Mouse (Mus musculus): ENCODE measurements around the gene Ncmap.
"Not testable (repeated sequence)": the region's sequence is repeated elsewhere in the genome, so short reads cannot be mapped to it uniquely, and the experiment has no call there.

Gene Ncmap

DNA sequence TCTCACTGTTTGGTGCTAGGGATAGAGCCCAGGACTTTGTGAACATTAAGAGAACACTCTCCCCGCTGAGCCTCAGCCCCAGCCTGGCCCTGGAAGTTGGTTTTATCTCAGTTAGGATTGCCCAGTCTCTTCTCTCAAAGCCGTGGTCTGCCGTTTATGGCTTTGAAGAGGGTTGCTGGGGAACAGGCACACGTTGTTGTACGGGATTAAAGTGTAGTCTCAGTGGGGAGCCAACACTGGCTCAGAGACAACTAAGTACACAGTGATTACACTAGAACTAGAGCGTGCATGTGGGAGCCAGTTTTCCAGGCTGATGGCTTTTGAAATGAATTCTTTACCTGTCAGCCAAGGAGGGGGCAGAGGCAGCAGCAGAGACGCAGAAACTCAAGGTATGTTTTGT is 3.9 kb upstream of the Ncmap start:
- DNase-seq (ENCODE audit: extremely low spot score): no peak

DNA sequence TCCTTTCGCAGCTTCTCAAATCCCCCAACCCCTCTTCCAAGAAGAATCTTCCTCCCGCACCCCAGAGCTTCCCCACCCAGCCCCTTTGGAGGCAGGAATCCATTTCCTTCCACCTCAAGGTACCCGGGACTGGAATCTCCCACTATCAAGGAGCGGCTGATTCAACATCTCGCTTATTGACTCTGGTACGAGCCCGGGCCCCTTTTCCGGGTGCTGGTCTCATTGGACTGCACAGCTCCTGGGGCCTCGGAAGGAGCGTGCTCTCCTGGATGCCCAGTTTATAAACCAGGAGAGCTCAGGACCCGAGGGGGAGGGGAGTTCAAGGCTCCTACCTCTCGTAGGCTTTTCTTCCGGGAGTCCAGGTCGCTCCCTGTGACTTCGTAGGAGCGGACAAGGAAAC is 476 bp downstream of the Ncmap start:
- peak; percentile 20 for DNase-seq (ENCODE audit: extremely low spot score)

DNA sequence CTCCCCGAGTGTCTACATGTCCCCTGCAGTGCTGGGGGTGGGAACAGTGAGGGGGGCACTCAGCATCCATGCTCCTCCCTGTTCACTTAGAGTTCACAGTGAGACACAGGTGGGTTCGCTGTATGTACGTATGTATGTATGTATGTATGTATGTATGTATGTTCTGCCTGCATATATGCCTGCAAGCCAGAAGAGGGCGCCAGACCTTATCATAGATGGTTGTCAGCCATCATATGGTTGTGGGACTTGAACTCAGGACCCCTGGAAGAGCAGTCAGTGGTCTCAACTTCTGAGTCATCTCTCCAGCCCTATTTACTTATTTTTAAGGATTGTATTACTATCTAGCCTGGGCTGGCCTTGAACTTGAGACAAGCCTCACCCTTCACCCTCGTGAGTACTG is 1.7 kb downstream of the Ncmap start:
- no peak for DNase-seq (ENCODE audit: extremely low spot score)

DNA sequence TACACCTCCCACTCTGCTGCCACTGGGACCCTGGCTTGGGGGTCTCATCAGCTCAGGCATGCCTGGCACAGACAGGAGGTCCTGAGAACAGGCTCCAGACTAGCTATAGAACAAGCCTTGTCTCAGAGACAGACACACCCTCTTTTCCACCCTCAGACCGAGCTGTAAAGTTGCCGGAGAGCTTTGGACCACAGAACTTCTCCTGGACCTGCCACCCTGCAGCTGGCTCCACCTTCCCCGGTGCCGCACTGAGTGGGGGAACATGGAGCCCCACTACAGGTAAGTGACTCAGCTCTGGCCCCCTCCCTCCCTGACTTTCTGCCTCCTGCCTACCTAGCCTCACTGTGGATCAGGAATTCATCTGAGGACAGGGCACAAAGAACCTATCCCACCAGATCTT is 2.7 kb downstream of the Ncmap start:
- no peak for DNase-seq (ENCODE audit: extremely low spot score)

DNA sequence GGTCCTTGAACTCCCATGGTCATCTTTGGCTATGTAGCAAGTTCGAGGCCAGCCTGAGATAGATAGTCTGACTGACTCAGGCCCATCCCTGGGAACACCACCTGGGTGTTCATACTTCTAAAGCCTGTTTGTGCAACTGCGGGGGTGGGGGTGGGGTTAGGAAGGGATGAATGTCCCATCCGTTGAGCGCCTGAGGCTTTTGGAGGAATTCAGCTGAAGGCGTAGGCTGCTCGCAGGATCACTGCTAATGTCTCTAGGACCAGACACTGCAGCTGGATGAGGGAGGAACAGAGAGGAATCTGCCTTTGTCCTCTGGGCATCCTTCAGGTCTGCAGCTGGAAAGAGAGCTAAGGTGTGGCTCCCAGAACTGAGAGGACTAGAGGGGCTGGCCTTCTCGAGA is 3.4 kb downstream of the Ncmap start:
- no peak for DNase-seq (ENCODE audit: extremely low spot score)

DNA sequence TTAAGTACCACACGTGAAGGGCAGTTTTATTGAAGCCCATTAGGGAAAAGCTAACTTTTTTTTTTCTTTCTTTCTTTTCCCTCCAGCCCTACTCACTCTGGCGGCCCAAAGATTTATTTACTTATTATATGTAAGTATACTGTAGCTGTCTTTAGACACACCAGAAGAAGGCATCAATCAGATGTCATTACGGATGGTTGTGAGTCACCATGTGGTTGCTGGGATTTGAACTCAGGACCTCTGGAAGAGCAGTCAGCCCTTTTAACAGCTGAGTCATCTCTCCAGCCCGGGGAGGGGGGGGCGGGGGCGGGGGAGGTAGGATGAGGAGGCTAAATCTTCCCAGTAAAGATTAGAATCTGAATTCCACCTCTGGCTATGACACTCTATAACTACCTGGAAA is 4.6 kb downstream of the Ncmap start:
- no peak for DNase-seq (ENCODE audit: extremely low spot score)

DNA sequence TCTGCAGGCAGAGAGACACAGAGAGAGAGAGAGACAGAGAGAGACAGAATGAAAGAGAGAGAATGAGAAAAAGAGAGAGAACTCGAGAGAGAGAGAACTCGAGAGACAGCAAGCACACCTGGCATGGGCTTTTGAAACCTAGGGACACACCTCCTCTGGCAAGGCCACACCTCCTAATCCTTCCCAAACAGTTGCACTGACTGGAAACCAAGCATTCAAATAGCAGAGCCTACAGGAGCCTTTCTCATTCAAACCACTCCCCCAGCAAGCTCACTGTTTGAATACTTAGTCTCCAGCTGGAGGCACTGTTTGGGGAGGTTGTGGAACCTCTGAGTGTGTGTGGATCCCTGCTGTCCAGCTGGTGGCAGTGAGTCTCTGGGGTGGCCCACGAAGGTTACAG is 5.2 kb downstream of the Ncmap start:
- DNase-seq (ENCODE audit: extremely low spot score): no peak

DNA sequence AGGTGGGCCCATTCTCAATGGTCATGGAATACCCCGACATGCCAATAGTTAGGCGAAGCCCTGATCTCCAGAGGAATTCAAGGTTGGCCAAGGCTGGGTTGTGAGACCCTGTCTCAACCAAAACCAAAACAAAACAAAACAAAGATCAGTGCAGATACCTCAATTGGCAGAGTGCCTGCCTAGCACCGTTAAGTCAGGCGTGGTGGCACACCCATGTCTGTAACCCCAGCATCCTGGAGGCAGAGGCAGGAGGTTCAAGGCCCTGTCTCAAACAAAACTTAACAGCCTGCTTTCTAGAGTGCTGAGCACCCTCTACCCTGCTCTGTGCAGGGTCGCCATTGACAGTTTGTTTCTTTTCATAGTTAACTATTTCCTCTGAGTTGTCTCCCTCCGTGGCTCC is 7.0 kb downstream of the Ncmap start:
- no peak for DNase-seq (ENCODE audit: extremely low spot score)

DNA sequence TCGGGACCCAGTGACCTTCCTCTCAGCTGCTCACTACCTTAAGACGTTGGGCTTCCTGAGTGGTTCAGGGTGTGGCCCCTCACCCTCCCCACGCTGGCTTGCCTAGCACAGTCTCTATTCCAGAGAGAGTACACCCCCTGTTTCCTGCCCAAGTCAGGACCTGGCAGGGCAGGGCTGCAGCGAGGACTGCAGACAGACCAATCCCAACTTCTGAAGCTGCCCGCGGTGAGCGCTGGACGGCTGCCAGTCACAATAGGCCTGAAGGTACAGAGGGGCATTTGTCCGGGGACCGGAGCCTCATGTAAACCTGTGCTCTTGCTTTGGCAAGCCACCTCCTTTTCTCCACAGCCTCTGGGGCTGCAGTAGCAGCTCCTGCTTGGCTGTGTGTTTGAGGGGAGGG is 12.4 kb downstream of the Ncmap start:
- DNase-seq (ENCODE audit: extremely low spot score): no peak

DNA sequence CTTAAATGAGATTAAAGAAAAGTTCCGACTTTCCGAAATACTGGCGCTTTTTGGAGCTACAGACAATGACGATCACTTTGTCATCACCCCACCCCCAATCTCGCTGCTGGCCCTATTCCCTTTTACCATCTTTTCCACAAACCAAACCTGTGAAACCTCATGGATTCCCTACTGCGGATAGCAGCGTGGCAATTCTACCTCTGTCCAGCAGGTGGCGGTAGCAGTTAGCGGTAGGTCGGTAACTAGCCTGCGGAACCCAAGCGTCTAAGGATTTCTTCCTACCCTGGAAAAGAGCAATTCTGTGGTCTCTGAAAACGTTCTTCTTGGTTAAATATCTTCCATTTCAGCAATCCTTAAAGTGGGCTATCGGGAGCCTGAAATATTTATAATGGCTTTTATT is 15.7 kb downstream of the Ncmap start:
- peak; percentile 82 for DNase-seq (ENCODE audit: extremely low spot score)

DNA sequence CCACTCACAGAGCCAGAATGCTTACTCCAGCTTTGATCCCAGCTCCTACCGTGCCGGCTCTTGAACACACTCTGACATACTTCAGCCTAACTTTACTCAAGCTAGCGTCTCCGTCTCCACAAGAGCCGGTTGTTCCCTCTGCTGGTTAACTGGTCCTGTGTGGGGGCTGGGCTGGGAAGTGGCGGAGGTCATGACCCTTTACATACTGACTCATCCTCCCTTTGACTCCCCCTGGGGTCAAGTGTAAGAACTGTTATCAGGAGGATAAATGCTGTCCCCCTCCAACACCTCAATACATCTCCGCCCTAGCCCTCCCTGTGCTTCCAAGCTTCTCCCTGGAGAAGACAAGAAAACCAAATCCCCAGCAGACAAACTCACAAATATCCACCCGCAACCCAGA is 16.7 kb downstream of the Ncmap start:
- DNase-seq (ENCODE audit: extremely low spot score): peak; percentile 17

DNA sequence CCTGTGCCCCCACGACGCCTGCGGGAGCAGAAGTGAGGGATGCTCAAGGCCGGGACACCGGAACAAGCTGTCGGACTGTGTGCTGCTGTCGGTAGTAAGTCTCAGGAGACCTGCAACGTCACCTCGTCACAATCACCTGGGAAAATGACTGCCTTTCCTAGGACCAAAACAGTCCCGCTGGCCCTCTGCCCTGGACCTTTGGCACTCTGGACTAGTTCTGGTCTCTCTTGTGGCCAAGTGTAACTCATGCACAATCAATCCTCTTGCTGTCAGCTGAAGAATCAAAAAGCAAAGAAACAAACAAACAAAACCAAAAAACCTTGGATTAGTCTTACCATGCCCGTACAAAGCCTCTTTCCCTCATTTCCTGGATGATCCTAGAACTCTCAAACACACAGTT is 20.8 kb downstream of the Ncmap start:
- DNase-seq (ENCODE audit: extremely low spot score): no peak

DNA sequence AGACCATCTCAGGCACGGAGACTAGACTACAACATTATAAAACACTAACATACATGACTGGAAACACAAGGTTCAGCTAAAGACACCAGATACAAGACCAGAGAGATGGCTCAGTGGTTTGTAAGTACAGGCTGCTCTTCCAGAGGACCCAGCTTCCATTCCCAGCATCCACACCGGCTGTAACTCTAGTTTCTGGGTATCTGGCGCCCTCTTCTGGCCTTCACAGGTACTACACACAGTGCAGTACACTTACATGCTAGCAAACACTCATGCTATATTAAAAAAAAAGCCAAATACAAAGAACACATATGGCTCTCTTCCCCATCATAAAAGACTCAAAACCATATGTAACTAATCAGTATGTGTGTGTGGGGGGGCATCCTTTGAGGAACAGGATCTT is 22.6 kb downstream of the Ncmap start:
- no peak for DNase-seq (ENCODE audit: extremely low spot score)

DNA sequence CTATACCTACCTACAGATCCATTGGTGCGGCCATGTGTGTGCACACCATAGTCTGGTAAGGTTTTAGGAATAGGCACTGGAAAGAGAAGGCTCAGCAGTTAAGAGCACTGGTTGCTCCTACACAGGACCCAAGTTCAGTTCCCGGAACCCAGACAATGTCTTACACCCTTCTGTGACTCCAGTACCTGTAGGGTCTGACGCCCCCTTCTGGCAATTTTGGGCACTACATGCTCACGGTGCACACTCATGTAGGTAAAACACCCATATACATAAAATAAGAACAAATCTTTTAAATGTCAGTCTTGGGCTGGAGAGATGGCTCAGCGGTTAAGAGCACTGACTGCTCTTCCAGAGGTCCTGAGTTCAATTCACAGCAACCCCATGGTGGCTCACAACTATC is 24.7 kb downstream of the Ncmap start:
- DNase-seq (ENCODE audit: extremely low spot score): no peak

DNA sequence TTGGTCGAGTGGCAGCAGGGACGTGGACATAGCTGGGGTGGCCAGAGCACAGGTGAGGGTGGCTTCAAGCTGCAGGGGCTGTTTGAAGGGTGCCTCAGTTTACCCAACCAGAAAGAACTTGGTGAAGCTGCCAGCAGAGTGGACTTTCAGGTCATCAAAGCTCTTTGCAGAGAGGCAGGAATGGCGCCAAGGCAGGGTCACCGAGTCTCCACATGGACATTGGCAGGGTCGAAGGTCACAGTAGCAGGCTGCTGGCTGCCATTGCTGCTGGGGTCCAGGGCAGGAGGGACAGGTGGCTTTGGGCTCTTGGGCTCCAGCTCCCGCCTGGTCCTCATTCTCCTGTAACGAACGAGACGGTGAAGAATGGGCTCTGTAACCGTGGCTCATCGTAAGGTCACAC is 27.7 kb downstream of the Ncmap start:
- no peak for DNase-seq (ENCODE audit: extremely low spot score)

DNA sequence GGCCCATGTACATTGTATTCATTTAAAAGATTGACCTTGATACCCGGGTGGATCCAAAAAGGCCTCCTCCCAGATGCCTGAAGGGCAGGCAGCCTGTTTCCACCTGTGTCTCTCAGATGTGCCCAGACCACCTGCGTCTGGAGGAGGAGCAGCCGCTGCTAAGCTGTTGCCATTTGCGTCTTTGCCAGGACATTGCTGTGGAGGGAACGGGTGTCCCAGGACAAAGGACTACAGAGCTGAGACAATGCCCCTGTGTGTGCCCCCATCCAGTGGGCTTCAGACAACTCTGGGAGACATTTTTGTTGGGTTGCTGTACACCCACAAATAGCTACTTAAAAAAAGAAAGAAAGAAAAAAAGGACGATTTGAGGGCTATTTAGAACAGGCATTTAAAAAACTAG is 35.2 kb downstream of the Ncmap start:
- no peak for DNase-seq (ENCODE audit: extremely low spot score)

DNA sequence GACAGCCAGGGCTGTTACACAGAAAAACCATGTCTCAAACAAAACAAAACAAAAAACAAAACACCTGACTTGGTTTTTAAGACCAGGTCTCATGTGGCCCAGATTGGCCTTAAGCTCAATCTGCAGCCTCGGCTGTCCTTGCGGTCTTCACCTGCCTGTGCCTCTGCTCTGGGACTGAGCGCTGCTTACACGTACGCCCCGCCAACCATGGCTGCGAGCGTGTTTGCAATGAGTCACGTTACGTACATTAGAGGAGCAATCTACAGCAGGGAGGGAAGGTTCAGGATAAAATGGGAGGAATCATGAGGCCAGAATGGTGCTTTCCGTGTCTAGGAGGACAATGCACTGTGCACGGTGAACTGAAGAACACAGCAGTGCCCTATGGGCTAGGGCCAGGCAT is 36.3 kb downstream of the Ncmap start:
- DNase-seq (ENCODE audit: extremely low spot score): no peak

DNA sequence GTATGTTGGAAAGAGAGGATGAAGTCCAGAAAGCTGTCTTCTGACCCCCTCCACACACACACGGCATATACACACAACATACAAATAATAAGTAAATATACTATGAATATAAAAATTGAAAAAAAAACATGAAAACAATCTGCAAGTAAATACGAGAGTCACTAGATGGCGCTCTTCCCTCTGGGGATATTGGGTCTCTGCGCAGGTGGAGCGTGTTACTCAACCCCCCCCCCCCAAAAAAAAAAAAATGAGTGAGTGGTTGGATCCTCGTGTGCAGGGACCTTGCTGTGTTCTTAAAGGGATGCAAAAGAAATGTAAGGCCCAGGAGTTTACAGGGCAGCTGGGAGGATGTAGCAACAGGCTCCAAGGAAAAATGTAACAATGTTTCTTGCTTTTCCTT is 39.3 kb downstream of the Ncmap start:
- DNase-seq (ENCODE audit: extremely low spot score): peak; percentile 43

DNA sequence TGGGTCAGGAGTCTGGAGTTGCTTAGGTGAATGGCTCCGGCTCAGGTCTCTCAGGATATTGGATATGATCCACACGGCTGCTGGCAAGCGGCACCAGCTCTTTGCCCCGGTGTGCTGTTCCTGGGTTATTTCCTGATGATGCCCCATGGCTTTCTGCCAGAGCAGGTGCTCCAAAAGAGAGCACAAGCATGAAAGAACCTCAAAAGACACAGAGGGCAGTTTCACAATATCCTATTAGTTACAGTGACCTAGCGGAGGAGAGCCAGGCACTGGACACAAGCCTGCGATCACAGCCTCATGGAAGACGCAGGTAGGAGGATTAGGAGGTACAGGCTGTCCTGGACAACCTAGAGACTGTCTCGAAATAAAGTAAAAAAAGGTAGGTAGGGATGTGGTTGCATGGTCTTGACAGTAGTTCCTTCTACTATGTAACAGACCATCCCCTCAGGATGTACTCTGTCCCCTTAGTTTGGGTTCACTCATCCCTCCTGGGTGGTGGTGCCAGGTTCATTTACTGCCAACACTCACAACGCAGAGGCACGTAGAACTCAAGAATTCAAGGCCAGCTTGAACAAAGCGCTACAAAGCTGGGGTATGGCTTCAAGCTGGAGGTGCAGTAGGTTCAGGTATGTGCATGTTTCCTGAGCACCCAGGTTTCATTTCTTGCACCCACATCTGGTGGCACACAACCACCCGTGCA is 40.7 kb downstream of the Ncmap start:
- no peak for DNase-seq (ENCODE audit: extremely low spot score)

DNA sequence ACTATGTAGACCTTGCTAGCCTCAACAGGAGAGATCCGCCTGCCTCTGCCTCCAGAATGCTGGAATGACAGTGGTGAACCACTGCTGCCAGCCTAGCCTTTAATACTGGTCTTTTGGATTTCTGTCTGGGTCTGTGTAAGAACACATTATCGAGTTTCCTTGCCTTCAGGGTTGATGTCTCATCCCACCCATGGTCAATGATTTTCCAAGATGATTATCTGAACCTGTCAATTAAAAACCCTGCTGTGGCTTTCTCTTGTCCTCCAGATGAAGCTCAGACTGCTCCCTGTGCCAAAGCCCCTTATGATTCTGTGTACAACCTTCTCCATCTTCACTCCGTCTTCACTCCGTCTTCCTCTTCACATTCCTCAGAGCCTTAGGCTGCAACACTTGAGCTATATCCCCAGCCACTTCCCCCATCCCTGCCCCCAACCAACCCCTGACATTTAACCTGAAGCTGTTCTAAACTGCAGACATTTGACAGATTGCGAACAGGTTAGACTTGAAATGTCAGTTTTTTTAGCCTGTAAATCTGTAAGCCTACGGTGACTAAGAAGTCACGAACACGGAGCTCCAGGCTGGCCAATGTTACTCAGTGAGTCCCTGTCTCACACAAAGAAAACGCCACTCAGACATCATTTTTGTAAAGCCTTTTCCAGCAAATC is 42.0 kb downstream of the Ncmap start:
- DNase-seq (ENCODE audit: extremely low spot score): no peak

DNA sequence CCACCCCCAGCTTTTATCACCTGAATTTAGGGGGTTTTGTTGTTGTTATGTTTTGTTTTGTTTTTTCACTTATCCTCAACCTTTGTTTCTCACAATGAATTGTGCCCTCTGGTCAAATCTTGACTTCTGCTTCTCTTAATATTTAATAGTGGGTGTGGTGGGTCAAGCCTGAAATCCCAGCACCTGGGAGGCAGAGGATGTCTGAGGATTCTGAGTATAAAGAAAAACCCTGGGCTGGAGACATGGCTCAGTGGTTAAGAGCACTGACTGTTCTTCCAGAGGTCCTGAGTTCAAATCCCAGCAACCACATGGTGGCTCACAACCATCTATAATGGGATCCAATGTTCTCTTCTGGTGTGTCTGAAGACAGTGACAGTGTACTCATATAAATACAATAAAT is 43.3 kb downstream of the Ncmap start:
- not testable (repeated sequence) for DNase-seq (ENCODE audit: extremely low spot score)

DNA sequence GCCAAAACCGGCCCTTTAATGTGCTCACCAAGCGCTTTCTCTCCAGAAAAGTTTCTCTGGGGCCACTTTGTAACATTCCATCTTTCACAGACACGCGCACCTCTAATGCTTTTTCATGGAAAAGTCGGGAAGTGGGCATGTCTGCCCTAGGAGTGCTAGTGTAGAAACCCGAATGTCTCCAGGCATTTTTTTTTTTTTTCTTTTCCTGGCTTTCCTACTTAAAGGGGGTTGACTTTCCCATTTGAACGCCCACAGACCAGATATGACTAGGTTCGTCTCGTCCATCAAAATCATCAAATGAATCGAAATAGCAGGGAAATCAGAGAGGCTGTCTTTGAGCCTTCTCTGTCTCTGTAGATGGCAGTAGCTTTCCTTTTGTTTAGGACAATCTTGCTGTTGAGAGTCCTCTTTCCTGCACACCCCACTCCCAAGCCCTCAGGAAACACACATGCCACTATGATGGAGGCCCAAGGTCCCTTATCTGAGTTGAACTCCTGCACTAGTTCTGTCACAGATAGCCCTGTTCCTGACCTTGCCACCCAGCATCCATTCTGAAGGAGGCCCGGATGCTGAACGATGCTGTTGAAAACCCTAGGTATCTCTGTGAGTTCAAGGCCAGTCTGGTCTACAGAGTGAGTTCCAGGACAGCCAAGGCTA is 44.1 kb downstream of the Ncmap start:
- peak; percentile 45 for DNase-seq (ENCODE audit: extremely low spot score)

DNA sequence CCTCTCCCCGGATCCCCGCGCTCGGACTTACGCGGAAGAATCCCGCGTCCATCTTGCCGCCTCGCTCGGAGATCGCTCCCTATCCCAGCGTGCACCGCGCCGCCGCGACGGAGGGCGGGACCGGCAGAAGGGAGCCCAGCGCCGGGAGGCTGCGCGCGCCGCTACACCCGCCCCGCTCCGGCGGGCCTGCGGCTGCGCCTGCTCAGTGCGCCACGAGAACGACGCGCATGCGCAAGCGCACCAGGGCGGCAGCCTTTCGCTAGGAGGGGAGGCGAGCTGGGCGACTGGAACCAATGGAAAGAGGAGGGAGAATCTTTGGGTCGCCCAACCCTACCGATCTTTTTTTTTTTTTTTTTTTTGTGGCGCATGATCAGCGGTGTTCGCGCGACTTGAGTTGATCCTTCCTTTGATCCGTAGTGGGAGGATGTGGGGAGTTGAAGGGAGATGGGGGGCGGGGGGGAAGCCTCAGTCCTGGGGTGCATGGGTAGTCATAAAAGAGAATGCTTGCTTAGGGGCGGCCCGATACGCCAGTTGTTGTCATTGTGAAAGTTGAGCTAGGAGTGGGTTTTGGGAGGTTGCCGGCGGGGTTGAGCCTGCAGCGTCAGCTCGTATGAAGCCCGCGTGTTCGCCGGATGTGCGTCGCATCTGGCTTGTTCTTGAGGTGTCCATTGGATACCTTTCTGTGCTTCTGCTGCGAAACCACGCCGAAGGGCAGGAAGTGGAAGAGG is 44.8 kb downstream of the Ncmap start, which contains the start of gene Srrm1:
Gene Srrm1 (minus strand): TSS at position 256 of the 728 bp plus-strand sequence.
- peak; percentile 98 for DNase-seq (ENCODE audit: extremely low spot score)

Measured in embryo, embryonic 9.5 days (tissue).